Mouse (Mus musculus): ENCODE data around the gene Gpx4.

The Gpx4 gene

GRCm38 (mm10) chr10:80047041-80047565 is at the start of gene Gpx4:
Gene Gpx4, plus strand, starts transcription at chr10:80047166.
- DNase-seq (ENCODE audit: extremely low read depth, low read depth), result no peak

GRCm38 (mm10) chr10:79997819-79998218 is 49.1 kb upstream of the Gpx4 start:
- no peak for DNase-seq (ENCODE audit: extremely low read depth, low read depth)

GRCm38 (mm10) chr10:80001945-80002344 is 45.0 kb upstream of the Gpx4 start:
- DNase-seq (ENCODE audit: extremely low read depth, low read depth), result no peak

- DNase-seq (ENCODE audit: extremely low read depth, low read depth), result no peak
Measured at GRCm38 (mm10) chr10:80002829-80003228, 44.1 kb upstream of the Gpx4 start.

GRCm38 (mm10) chr10:80003374-80004232 is 43.4 kb upstream of the Gpx4 start:
- peak; percentile 78 for DNase-seq (ENCODE audit: extremely low read depth, low read depth)

- no peak for DNase-seq (ENCODE audit: extremely low read depth, low read depth)
Measured at GRCm38 (mm10) chr10:80004233-80004705, 42.7 kb upstream of the Gpx4 start.

GRCm38 (mm10) chr10:80011740-80012139 is 35.2 kb upstream of the Gpx4 start:
- DNase-seq (ENCODE audit: extremely low read depth, low read depth), result no peak

GRCm38 (mm10) chr10:80013609-80014008 is 33.4 kb upstream of the Gpx4 start:
- DNase-seq (ENCODE audit: extremely low read depth, low read depth), result no peak

- no peak for DNase-seq (ENCODE audit: extremely low read depth, low read depth)
Measured at GRCm38 (mm10) chr10:80014484-80015290, 32.3 kb upstream of the Gpx4 start.

GRCm38 (mm10) chr10:80015583-80015982 is 31.4 kb upstream of the Gpx4 start:
- no peak for DNase-seq (ENCODE audit: extremely low read depth, low read depth)

GRCm38 (mm10) chr10:80016511-80016910 is 30.5 kb upstream of the Gpx4 start, which contains the start of gene Arhgap45:
Gene Arhgap45, plus strand, starts transcription at chr10:80016653.
- peak; percentile 84 for DNase-seq (ENCODE audit: extremely low read depth, low read depth)

GRCm38 (mm10) chr10:80016931-80017330 is 30.0 kb upstream of the Gpx4 start:
- no peak for DNase-seq (ENCODE audit: extremely low read depth, low read depth)

- DNase-seq (ENCODE audit: extremely low read depth, low read depth), result no peak
Measured at GRCm38 (mm10) chr10:80017361-80017760, 29.6 kb upstream of the Gpx4 start.

GRCm38 (mm10) chr10:80017771-80018170 is 29.2 kb upstream of the Gpx4 start:
- DNase-seq (ENCODE audit: extremely low read depth, low read depth), result no peak

GRCm38 (mm10) chr10:80018739-80019297 is 28.1 kb upstream of the Gpx4 start:
- DNase-seq (ENCODE audit: extremely low read depth, low read depth), result no peak

- DNase-seq (ENCODE audit: extremely low read depth, low read depth), result no peak
Measured at GRCm38 (mm10) chr10:80019471-80020131, 27.4 kb upstream of the Gpx4 start.

GRCm38 (mm10) chr10:80020191-80020590 is 26.8 kb upstream of the Gpx4 start:
- DNase-seq (ENCODE audit: extremely low read depth, low read depth), result no peak

- no peak for DNase-seq (ENCODE audit: extremely low read depth, low read depth)
Measured at GRCm38 (mm10) chr10:80020603-80021319, 26.2 kb upstream of the Gpx4 start.

- no peak for DNase-seq (ENCODE audit: extremely low read depth, low read depth)
Measured at GRCm38 (mm10) chr10:80021320-80021641, 25.7 kb upstream of the Gpx4 start.

- no peak for DNase-seq (ENCODE audit: extremely low read depth, low read depth)
Measured at GRCm38 (mm10) chr10:80022164-80022563, 24.8 kb upstream of the Gpx4 start.

- no peak for DNase-seq (ENCODE audit: extremely low read depth, low read depth)
Measured at GRCm38 (mm10) chr10:80022806-80023205, 24.2 kb upstream of the Gpx4 start.

All from MEL-GATA-1-ER (cell line).